Mouse (Mus musculus) hindbrain, embryonic 10.5 days (tissue): ENCODE measurements around the gene 4930415O20Rik. TPM values are rescaled to one million over a fixed set of nuclear protein-coding genes. Genes with fewer than 3 reads are reported as not detected.

Experiments used
- polyA plus RNA-seq: library from polyadenylated mRNA; unstranded; fragments of >200 nt; fragmentation: Nextera tagmentation; extraction: Ambion mirVana; gene quantifications from 2 replicates; pipeline ENCODE4 v1.2.1, GENCODE M21; 2016

4930415O20Rik gene
- polyA plus RNA-seq, 1 experiment from 2014 or later = not detected

Other genes starting within 250 kb of the 4930415O20Rik start
- not detected in 2 replicates for gene Olfr284, start 230.0 kb upstream of the 4930415O20Rik start, polyA plus RNA-seq
- not detected in 2 replicates for gene Olfr283, start 190.1 kb upstream of the 4930415O20Rik start, polyA plus RNA-seq
- not detected in 2 replicates for gene Olfr282, start 139.8 kb upstream of the 4930415O20Rik start, polyA plus RNA-seq
- gene Olfr281, start 118.4 kb upstream of the 4930415O20Rik start, polyA plus RNA-seq = not detected in 2 replicates
- not detected in 2 replicates for gene OR5BS1P, start 101.1 kb upstream of the 4930415O20Rik start, polyA plus RNA-seq
- 0.22 and 0.48 TPM in 2 replicates for gene Lalba, start 88.3 kb upstream of the 4930415O20Rik start, polyA plus RNA-seq
- gene Olfr279, start 78.6 kb upstream of the 4930415O20Rik start, polyA plus RNA-seq = not detected in 2 replicates
- gene Kansl2, start 36.7 kb upstream of the 4930415O20Rik start, polyA plus RNA-seq = 134 and 151 TPM in 2 replicates
- gene Ccnt1, start 81 bp upstream of the 4930415O20Rik start, polyA plus RNA-seq = 53.7 and 57.6 TPM in 2 replicates
- 11.6 and 12.0 TPM in 2 replicates for gene Adcy6, start 39.1 kb downstream of the 4930415O20Rik start, polyA plus RNA-seq
- 38.8 and 58.6 TPM in 2 replicates for gene Cacnb3, start 59.8 kb downstream of the 4930415O20Rik start, polyA plus RNA-seq
- gene Ddx23, start 91.9 kb downstream of the 4930415O20Rik start, polyA plus RNA-seq = 22.8 and 23.8 TPM in 2 replicates
- gene Rnd1, start 106.5 kb downstream of the 4930415O20Rik start, polyA plus RNA-seq = 3.7 and 5.8 TPM in 2 replicates
- gene Ccdc65, start 137.2 kb downstream of the 4930415O20Rik start, polyA plus RNA-seq = 1.7 and 3.1 TPM in 2 replicates
- gene Fkbp11, start 157.2 kb downstream of the 4930415O20Rik start, polyA plus RNA-seq = 12.9 and 15.9 TPM in 2 replicates
- gene Arf3, start 192.2 kb downstream of the 4930415O20Rik start, polyA plus RNA-seq = 42.6 and 45.1 TPM in 2 replicates
- 0.21 and 0.44 TPM in 2 replicates for gene Wnt10b, start 207.1 kb downstream of the 4930415O20Rik start, polyA plus RNA-seq
- gene Wnt1, start 218.9 kb downstream of the 4930415O20Rik start, polyA plus RNA-seq = 13.7 and 13.8 TPM in 2 replicates
- 0.21 and 0.56 TPM in 2 replicates for gene Ddn, start 238.5 kb downstream of the 4930415O20Rik start, polyA plus RNA-seq